Mouse (Mus musculus): Measurements from ENCODE around the gene Prpf18.

DNA sequence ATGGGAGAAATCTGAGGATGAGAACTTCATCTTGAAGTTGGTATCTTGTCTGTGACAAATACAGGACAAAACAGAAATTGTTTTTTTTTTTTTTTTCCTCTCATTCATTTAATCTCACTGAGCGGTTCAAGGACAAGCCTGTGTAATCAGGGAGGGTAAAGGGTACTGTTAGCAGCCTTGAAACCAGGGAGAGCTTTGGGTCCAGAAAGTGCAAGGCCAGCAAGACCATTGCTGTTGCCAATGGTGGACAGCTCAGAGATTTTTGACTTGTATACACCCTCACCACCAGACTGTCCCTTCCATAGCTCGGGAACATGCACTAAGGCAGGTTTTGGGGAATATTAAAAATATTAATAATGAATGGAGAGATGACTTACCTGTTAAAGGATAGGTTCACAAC is 16.7 kb upstream of the Prpf18 start:
- TF ChIP-seq MAZ (IDR thresholded peaks at IDR 0.05; ENCODE audit: low read depth, low read length) = no peak
- no peak for TF ChIP-seq ZKSCAN1 (IDR thresholded peaks at IDR 0.05; ENCODE audit: borderline replicate concordance, low read depth, low read length)
- no peak for TF ChIP-seq CTCF (conservative IDR thresholded peaks at IDR 0.05 in 1 of 2, IDR thresholded peaks at IDR 0.05 in 1 of 2; ENCODE audit: low read depth in 2 of 2, low read length in 2 of 2)
- TF ChIP-seq EP300 (IDR thresholded peaks at IDR 0.05; ENCODE audit: low read length) = no peak
- no peak for TF ChIP-seq ZNF384 (IDR thresholded peaks at IDR 0.05; ENCODE audit: low read depth, low read length)
- no peak for TF ChIP-seq ZMIZ1 (IDR thresholded peaks at IDR 0.05; ENCODE audit: low read depth, low read length)
- no peak for TF ChIP-seq POLR2AphosphoS2 (IDR thresholded peaks at IDR 0.05; ENCODE audit: low read depth, low read length)
- no peak for TF ChIP-seq USF1 (IDR thresholded peaks at IDR 0.05; ENCODE audit: low read depth, low read length)
- no peak for TF ChIP-seq POLR2A (IDR thresholded peaks at IDR 0.05; ENCODE audit: low read depth, low read length)

Measured in CH12.LX (cell line).